Mouse (Mus musculus) urinary bladder, adult 2 months (tissue): ENCODE measurements around the gene Car10. TPM values are rescaled to one million over a fixed set of nuclear protein-coding genes. Genes with fewer than 3 reads are reported as not detected.
A peak's percentile ranks its signal among the peaks of the same experiment; 100 is the strongest.
"Not testable (repeated sequence)": the region's sequence is repeated elsewhere in the genome, so short reads cannot be mapped to it uniquely, and the experiment has no call there.

Experiments
- DNase-seq: peaks from one replicate; pipeline ENCODE4 v3.0.0; 2022; ENCODE audit warnings: low spot score
- polyA plus RNA-seq: library from polyadenylated mRNA; depleted of rRNA; stranded (reverse); fragments of >200 nt; gene quantifications from 2 replicates; pipeline ENCODE4 v1.2.3, GENCODE M21; 2012

Gene Car10
- polyA plus RNA-seq, 1 experiment = 0.10 TPM

GRCm38 (mm10) chr11:93393371-93393770 is 295.5 kb downstream of the Car10 start:
- DNase-seq = not testable (repeated sequence)

GRCm38 (mm10) chr11:93396356-93396755 is 298.5 kb downstream of the Car10 start:
- DNase-seq = no peak

GRCm38 (mm10) chr11:93401167-93401566 is 303.3 kb downstream of the Car10 start:
- not testable (repeated sequence) for DNase-seq

- DNase-seq = no peak
Observed at GRCm38 (mm10) chr11:93407981-93408380, 310.2 kb downstream of the Car10 start.

- DNase-seq = no peak
Observed at GRCm38 (mm10) chr11:93431482-93431881, 333.7 kb downstream of the Car10 start.

- no peak for DNase-seq
Observed at GRCm38 (mm10) chr11:93434997-93435915, 337.4 kb downstream of the Car10 start.

- no peak for DNase-seq
Observed at GRCm38 (mm10) chr11:93436892-93437291, 339.1 kb downstream of the Car10 start.

- no peak for DNase-seq
Observed at GRCm38 (mm10) chr11:93440466-93440865, 342.6 kb downstream of the Car10 start.

- no peak for DNase-seq
Observed at GRCm38 (mm10) chr11:93443777-93444176, 345.9 kb downstream of the Car10 start.

GRCm38 (mm10) chr11:93444741-93445140 is 346.9 kb downstream of the Car10 start:
- DNase-seq = no peak

GRCm38 (mm10) chr11:93447566-93447965 is 349.7 kb downstream of the Car10 start:
- DNase-seq = no peak

- DNase-seq = no peak
Observed at GRCm38 (mm10) chr11:93448290-93449256, 350.7 kb downstream of the Car10 start.

GRCm38 (mm10) chr11:93450535-93450934 is 352.7 kb downstream of the Car10 start:
- DNase-seq = no peak

GRCm38 (mm10) chr11:93466221-93466620 is 368.4 kb downstream of the Car10 start:
- no peak for DNase-seq

GRCm38 (mm10) chr11:93467711-93468110 is 369.9 kb downstream of the Car10 start:
- DNase-seq = no peak

- no peak for DNase-seq
Observed at GRCm38 (mm10) chr11:93470771-93471170, 372.9 kb downstream of the Car10 start.

- peak; percentile 21 for DNase-seq
Observed at GRCm38 (mm10) chr11:93471573-93472179, 373.8 kb downstream of the Car10 start.

- no peak for DNase-seq
Observed at GRCm38 (mm10) chr11:93484661-93485060, 386.8 kb downstream of the Car10 start.

- no peak for DNase-seq
Observed at GRCm38 (mm10) chr11:93487021-93487420, 389.2 kb downstream of the Car10 start.

GRCm38 (mm10) chr11:93487913-93488604 is 390.2 kb downstream of the Car10 start:
- no peak for DNase-seq

- no peak for DNase-seq
Observed at GRCm38 (mm10) chr11:93490211-93490820, 392.5 kb downstream of the Car10 start.
